Mouse (Mus musculus): ENCODE measurements around the gene Hdac7.

DNA sequence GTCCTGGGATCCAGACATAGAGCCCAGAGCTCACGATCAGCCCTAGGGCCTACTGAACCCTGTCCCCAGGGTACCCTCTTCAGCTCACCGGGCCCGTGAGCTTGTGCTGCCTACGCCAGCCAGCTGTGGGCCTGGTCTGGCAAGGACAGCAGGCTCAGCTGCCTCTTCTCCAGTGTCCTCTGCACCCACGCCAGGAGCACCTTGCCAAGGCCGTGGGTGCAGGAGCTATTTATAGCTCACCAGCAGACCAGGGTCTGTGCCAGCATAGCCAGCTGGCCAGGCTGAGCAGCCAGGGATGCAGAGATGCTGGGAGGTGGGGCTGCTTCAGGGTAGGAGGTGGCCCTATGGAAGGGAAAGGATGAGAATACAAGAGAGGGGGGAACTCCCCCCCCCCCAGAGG is 32.2 kb downstream of the Hdac7 start:
- TF ChIP-seq POLR2A (IDR thresholded peaks at IDR 0.05; ENCODE audit: insufficient read depth, low read length): no peak
- no peak for TF ChIP-seq CTCF (IDR thresholded peaks at IDR 0.05; ENCODE audit: low read depth, low read length)
- no peak for TF ChIP-seq EP300 (IDR thresholded peaks at IDR 0.05; ENCODE audit: insufficient read depth, low read depth, low read length)
